Mouse (Mus musculus): ENCODE results near the gene Acsbg2.

DNA sequence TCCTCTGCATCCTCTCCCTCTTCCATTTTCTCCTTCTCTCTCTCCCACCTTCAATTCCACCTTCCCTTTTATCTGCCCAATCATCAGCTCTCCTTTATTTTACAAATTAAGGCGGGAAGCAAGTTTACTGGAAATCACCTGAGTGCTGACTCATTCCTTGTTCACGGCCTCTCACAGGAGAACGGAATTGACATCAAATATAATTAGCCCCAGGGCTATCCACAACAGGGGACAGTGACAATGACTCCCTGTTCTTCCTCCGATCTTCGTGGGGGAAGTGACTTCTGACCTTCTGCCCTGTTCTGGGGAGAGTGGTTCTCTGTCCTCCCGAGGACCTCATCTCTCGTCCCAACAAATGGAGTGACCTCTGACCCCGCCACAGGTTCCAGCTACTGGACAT is 2.7 kb upstream of the Acsbg2 start:
- TF ChIP-seq POLR2A (IDR thresholded peaks at IDR 0.05; ENCODE audit: borderline replicate concordance, extremely low read depth, low read depth, low read length) (no peak), CTCF (IDR thresholded peaks at IDR 0.05; ENCODE audit: insufficient read depth, low read length) (no peak)

Data from lung, adult 2 months (tissue).